Mouse (Mus musculus): Measurements from ENCODE around the gene Dok5. TPM values are rescaled to one million over a fixed set of nuclear protein-coding genes. Genes with fewer than 3 reads are reported as not detected.

The Dok5 gene
- total and polyA plus RNA-seq, 3 experiments: not detected

GRCm38 (mm10) chr2:170748901-170749300, 17.3 kb downstream of the Dok5 start:
- Histone ChIP-seq H3K79me2 (ENCODE audit: control insufficient read depth, insufficient read depth, low read length, poor library complexity) (no peaks in the 10 kb centered on the region), H3K27me3 (ENCODE audit: control insufficient read depth in 1 of 2, insufficient read depth in 2 of 2, low read length in 2 of 2) (no peaks in the 10 kb centered on the region), H3K9ac (ENCODE audit: control insufficient read depth, low read depth, low read length, poor library complexity, severe bottlenecking) (no peak overlapping the region), H3K4me3 (ENCODE audit: control insufficient read depth in 1 of 2, insufficient read depth in 1 of 2, low read depth in 2 of 2, low read length in 2 of 2) (no peak overlapping the region), H3K36me3 (ENCODE audit: control insufficient read depth in 1 of 2, insufficient read depth in 2 of 2, low read length in 2 of 2) (no peaks in the 10 kb centered on the region), H3K4me1 (ENCODE audit: control insufficient read depth in 1 of 2, insufficient read depth in 2 of 2, low read length in 2 of 2) (no peaks in the 10 kb centered on the region), H3K9me3 (replicated peaks; ENCODE audit: insufficient read depth, low read length) (no peaks in the 10 kb centered on the region), H3K27ac (ENCODE audit: control insufficient read depth, low read depth, low read length) (no peak overlapping the region)
- no peak for DNase-seq (ENCODE audit: low read depth, low spot score)
- TF ChIP-seq TCF12 (IDR thresholded peaks at IDR 0.05; ENCODE audit: low read depth, low read length): no peak
- no peak for TF ChIP-seq CHD2 (IDR thresholded peaks at IDR 0.05; ENCODE audit: low read length)
- no peak for TF ChIP-seq UBTF (IDR thresholded peaks at IDR 0.05; ENCODE audit: borderline replicate concordance, insufficient read depth, low read depth, low read length)
- no peak for TF ChIP-seq SIN3A (IDR thresholded peaks at IDR 0.05; ENCODE audit: low read length)
- TF ChIP-seq ZMIZ1 (IDR thresholded peaks at IDR 0.05; ENCODE audit: low read depth, low read length): no peak
- TF ChIP-seq MYB (IDR thresholded peaks at IDR 0.05; ENCODE audit: low read depth, low read length): no peak
- no peak for TF ChIP-seq ZC3H11A (IDR thresholded peaks at IDR 0.05; ENCODE audit: low read depth, low read length)
- TF ChIP-seq JUND (IDR thresholded peaks at IDR 0.05; ENCODE audit: low read depth, low read length): no peak
- TF ChIP-seq TBP (IDR thresholded peaks at IDR 0.05; ENCODE audit: low read depth, low read length): no peak
- no peak for TF ChIP-seq NELFE (IDR thresholded peaks at IDR 0.05; ENCODE audit: low read depth, low read length)
- no peak for TF ChIP-seq MEF2A (IDR thresholded peaks at IDR 0.05; ENCODE audit: extremely low read depth, insufficient replicate concordance, low read depth, low read length, poor library complexity, severe bottlenecking)

DNA sequence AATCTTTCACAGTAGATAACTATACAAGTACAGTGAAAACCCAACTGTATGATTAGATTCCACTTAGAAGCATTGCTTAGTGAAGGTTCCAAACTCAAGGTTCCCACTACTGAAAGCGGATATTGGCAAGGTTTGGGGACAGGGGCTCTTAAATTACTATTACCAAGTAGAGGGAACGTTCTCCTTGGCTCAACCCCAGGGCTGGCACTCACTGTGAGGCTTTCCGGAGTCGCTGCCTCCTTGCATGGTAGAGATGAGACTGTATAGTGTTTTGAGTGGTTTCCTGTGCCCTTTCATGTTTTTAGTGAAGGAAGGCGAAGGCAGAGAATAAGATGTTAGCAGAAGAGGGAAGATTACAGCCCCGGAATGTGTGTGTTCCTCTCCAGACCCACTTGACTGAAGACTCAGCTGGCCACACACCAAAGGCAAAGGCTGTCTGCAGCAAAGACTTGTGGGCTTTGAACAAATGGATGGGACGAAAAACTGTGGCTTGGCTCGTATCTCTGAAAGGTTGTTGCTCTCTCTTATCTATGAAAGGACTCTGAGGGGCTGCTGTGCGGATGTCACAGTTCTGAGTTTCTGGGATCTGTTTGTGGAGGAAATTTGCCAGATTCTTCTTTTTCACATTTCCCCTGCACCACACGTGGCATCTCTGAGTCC, 20.7 kb downstream of the Dok5 start:
- no peaks in the 10 kb centered on the region for H3K9me3 ChIP-seq (replicated peaks; ENCODE audit: insufficient read depth, low read length)

DNA sequence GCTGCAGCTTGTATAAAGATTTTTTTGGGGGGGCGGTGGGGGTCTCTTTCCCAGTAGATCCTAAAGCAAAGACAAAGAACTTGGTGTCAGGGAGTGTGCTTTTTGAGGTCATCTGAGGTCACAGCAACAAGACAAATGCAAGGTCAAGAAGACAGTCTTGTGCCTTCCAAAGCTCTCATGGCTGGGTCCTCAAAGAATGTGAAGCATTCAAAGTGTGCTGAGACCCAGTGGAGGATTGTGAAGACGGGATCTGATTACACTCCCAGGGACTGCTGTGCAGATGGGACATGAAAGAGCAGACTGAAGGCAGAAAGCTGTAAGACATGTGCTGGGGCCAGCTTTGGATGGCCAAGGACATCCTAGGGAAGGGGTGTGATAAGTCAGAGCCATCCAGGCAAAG, 24.2 kb downstream of the Dok5 start:
- H3K4me3 ChIP-seq (ENCODE audit: control insufficient read depth in 1 of 2, insufficient read depth in 1 of 2, low read depth in 2 of 2, low read length in 2 of 2): no peak overlapping the region
- TF ChIP-seq POLR2A (IDR thresholded peaks at IDR 0.05; ENCODE audit: control insufficient read depth in 1 of 2, insufficient read depth in 1 of 2, low read depth in 1 of 2, low read length in 2 of 2, poor library complexity in 1 of 2): no peak
- TF ChIP-seq ELF1 (IDR thresholded peaks at IDR 0.05; ENCODE audit: low read depth, low read length): no peak
- TF ChIP-seq BHLHE40 (IDR thresholded peaks at IDR 0.05; ENCODE audit: borderline replicate concordance, low read depth, low read length): no peak
- no peak for TF ChIP-seq TBP (IDR thresholded peaks at IDR 0.05; ENCODE audit: low read depth, low read length)
- TF ChIP-seq MAX (IDR thresholded peaks at IDR 0.05; ENCODE audit: low read length): no peak
- no peak for TF ChIP-seq NRF1 (IDR thresholded peaks at IDR 0.05; ENCODE audit: insufficient read depth, low read depth, low read length, poor library complexity, severe bottlenecking)
- TF ChIP-seq HCFC1 (IDR thresholded peaks at IDR 0.05; ENCODE audit: low read depth, low read length): no peak
- TF ChIP-seq ZNF384 (IDR thresholded peaks at IDR 0.05; ENCODE audit: low read depth, low read length): no peak
- no peak for TF ChIP-seq USF1 (IDR thresholded peaks at IDR 0.05; ENCODE audit: low read depth, low read length)
- no peak for TF ChIP-seq CHD1 (IDR thresholded peaks at IDR 0.05; ENCODE audit: low read depth, low read length)
- no peak for TF ChIP-seq USF2 (IDR thresholded peaks at IDR 0.05; ENCODE audit: borderline replicate concordance in 1 of 2, insufficient read depth in 1 of 2, low read depth in 1 of 2, low read length in 2 of 2)
- no peak for TF ChIP-seq GATA1 (IDR thresholded peaks at IDR 0.05; ENCODE audit: low read depth, low read length)
- TF ChIP-seq CHD2 (IDR thresholded peaks at IDR 0.05; ENCODE audit: low read length): no peak
- no peak for TF ChIP-seq TCF12 (IDR thresholded peaks at IDR 0.05; ENCODE audit: low read depth, low read length)
- no peak for DNase-seq (ENCODE audit: low read depth, low spot score)
- no peaks in the 10 kb centered on the region for H3K27me3 ChIP-seq (ENCODE audit: control insufficient read depth in 1 of 2, insufficient read depth in 2 of 2, low read length in 2 of 2)
- no peak overlapping the region for H3K9ac ChIP-seq (ENCODE audit: control insufficient read depth, low read depth, low read length, poor library complexity, severe bottlenecking)
- no peaks in the 10 kb centered on the region for H3K79me2 ChIP-seq (ENCODE audit: control insufficient read depth, insufficient read depth, low read length, poor library complexity)
- no peaks in the 10 kb centered on the region for H3K4me1 ChIP-seq (ENCODE audit: control insufficient read depth in 1 of 2, insufficient read depth in 2 of 2, low read length in 2 of 2)
- no peak overlapping the region for H3K27ac ChIP-seq (ENCODE audit: control insufficient read depth, low read depth, low read length)
- H3K9me3 ChIP-seq (replicated peaks; ENCODE audit: insufficient read depth, low read length): no peaks in the 10 kb centered on the region
- H3K36me3 ChIP-seq (ENCODE audit: control insufficient read depth in 1 of 2, insufficient read depth in 2 of 2, low read length in 2 of 2): no peaks in the 10 kb centered on the region

More for the DNA sequence above, 20.7 kb downstream of the Dok5 start:
- no peaks in the 10 kb centered on the region for H3K4me1 ChIP-seq (ENCODE audit: control insufficient read depth in 1 of 2, insufficient read depth in 2 of 2, low read length in 2 of 2)
- H3K4me3 ChIP-seq (ENCODE audit: control insufficient read depth in 1 of 2, insufficient read depth in 1 of 2, low read depth in 2 of 2, low read length in 2 of 2): no peak overlapping the region
- H3K79me2 ChIP-seq (ENCODE audit: control insufficient read depth, insufficient read depth, low read length, poor library complexity): no peaks in the 10 kb centered on the region
- H3K9ac ChIP-seq (ENCODE audit: control insufficient read depth, low read depth, low read length, poor library complexity, severe bottlenecking): no peak overlapping the region
- H3K36me3 ChIP-seq (ENCODE audit: control insufficient read depth in 1 of 2, insufficient read depth in 2 of 2, low read length in 2 of 2): no peaks in the 10 kb centered on the region
- no peaks in the 10 kb centered on the region for H3K27me3 ChIP-seq (ENCODE audit: control insufficient read depth in 1 of 2, insufficient read depth in 2 of 2, low read length in 2 of 2)
- H3K27ac ChIP-seq (ENCODE audit: control insufficient read depth, low read depth, low read length): no peak overlapping the region
- DNase-seq (ENCODE audit: low read depth, low spot score): no peak
- TF ChIP-seq UBTF (IDR thresholded peaks at IDR 0.05; ENCODE audit: borderline replicate concordance, insufficient read depth, low read depth, low read length): no peak
- no peak for TF ChIP-seq ZKSCAN1 (IDR thresholded peaks at IDR 0.05; ENCODE audit: low read depth, low read length)
- TF ChIP-seq TBP (IDR thresholded peaks at IDR 0.05; ENCODE audit: low read depth, low read length): no peak
- no peak for TF ChIP-seq JUND (IDR thresholded peaks at IDR 0.05; ENCODE audit: low read depth, low read length)
- no peak for TF ChIP-seq MAX (IDR thresholded peaks at IDR 0.05; ENCODE audit: low read length)
- no peak for TF ChIP-seq EP300 (IDR thresholded peaks at IDR 0.05; ENCODE audit: low read depth in 1 of 2, low read length in 2 of 2)
- no peak for TF ChIP-seq GATA1 (IDR thresholded peaks at IDR 0.05; ENCODE audit: low read depth, low read length)
